Mouse (Mus musculus) heart, embryonic 14.5 days (tissue): ENCODE data around the gene Inka1. TPM values are rescaled to one million over a fixed set of nuclear protein-coding genes. Genes with fewer than 3 reads are reported as not detected.
A peak's percentile ranks its signal among the peaks of the same experiment; 100 is the strongest.

Source experiments
- ATAC-seq: fragments of 200-750 bp; cut with Nextera tagmentation; 2 replicates; pipeline ENCODE4 v1.8.0; 2017; ENCODE audit warnings: low read depth, moderate TSS enrichment; ENCODE audit not compliant: insufficient number of reproducible peaks, insufficient read depth, low FRiP score
- H3K27ac ChIP-seq, 2 experiments: fragments of 200-500 bp in 1 of 2; fragments of 300-500 bp in 1 of 2; sonication (generic) in 1 of 2; replicated peaks in 1 of 2; 2 replicates each; pipeline ENCODE4 v1.5.1; 2012 to 2014; ENCODE audit warnings: low read depth in 2 of 2, low read length in 2 of 2, control low read depth in 1 of 2, mild to moderate bottlenecking in 1 of 2, mixed read lengths in 1 of 2; ENCODE audit not compliant: control insufficient read depth in 1 of 2, insufficient read depth in 1 of 2
- H3K27me3 ChIP-seq: fragments of 300-500 bp; sonication (generic); 2 replicates; pipeline ENCODE4 v1.6.1; 2014; ENCODE audit warnings: mild to moderate bottlenecking, low read length, control low read depth; ENCODE audit not compliant: control insufficient read depth, insufficient read depth
- H3K36me3 ChIP-seq: fragments of 300-500 bp; sonication (generic); 2 replicates; pipeline ENCODE4 v1.6.1; 2014; ENCODE audit warnings: mild to moderate bottlenecking, control low read depth, low read length, mixed read lengths; ENCODE audit not compliant: control insufficient read depth, insufficient read depth
- H3K4me1 ChIP-seq, 2 experiments: fragments of 200-500 bp in 1 of 2; fragments of 300-500 bp in 1 of 2; sonication (generic) in 1 of 2; 2 replicates each; pipeline ENCODE4 v1.6.1; 2012 to 2014; ENCODE audit warnings: low read length in 2 of 2, control low read depth in 1 of 2, mixed read lengths in 1 of 2; ENCODE audit not compliant: control insufficient read depth in 2 of 2, insufficient read depth in 2 of 2
- H3K4me2 ChIP-seq: fragments of 300-500 bp; sonication (generic); 2 replicates; pipeline ENCODE4 v1.6.1; 2014; ENCODE audit warnings: mild to moderate bottlenecking, low read length
- H3K4me3 ChIP-seq, 2 experiments: fragments of 200-500 bp in 1 of 2; fragments of 300-500 bp in 1 of 2; sonication (generic) in 1 of 2; 2 replicates each; pipeline ENCODE4 v1.5.1; 2012 to 2014; ENCODE audit warnings: low read length in 2 of 2, mild to moderate bottlenecking in 2 of 2, control low read depth in 1 of 2, low read depth in 1 of 2, moderate library complexity in 1 of 2; ENCODE audit not compliant: control insufficient read depth in 1 of 2, insufficient read depth in 1 of 2
- H3K9ac ChIP-seq: fragments of 300-500 bp; sonication (generic); 2 replicates; pipeline ENCODE4 v1.6.1; 2014; ENCODE audit warnings: mild to moderate bottlenecking, low read length
- H3K9me3 ChIP-seq: fragments of 300-500 bp; sonication (generic); 2 replicates; pipeline ENCODE4 v1.6.1; 2016; ENCODE audit warnings: low read length, control low read depth; ENCODE audit not compliant: control insufficient read depth
- WGBS: fragments of 180-500 bp; shearing (Covaris S2); extraction: QIAGEN DNeasy Blood & Tissue Kit; methylation state at CpG from one replicate; pipeline ENCODE4 v1.1.7; 2014; 5-methylcytosine and 5-hydroxymethylcytosine counted together
- polyA plus RNA-seq: library from polyadenylated mRNA; unstranded; fragments of >200 nt; fragmentation: Nextera tagmentation; extraction: Ambion mirVana; gene quantifications from 2 replicates; pipeline ENCODE4 v1.2.1, GENCODE M21; 2014

Inka1 gene
- polyA plus RNA-seq, 1 experiment from 2014 or later, result 49.2 TPM

DNA sequence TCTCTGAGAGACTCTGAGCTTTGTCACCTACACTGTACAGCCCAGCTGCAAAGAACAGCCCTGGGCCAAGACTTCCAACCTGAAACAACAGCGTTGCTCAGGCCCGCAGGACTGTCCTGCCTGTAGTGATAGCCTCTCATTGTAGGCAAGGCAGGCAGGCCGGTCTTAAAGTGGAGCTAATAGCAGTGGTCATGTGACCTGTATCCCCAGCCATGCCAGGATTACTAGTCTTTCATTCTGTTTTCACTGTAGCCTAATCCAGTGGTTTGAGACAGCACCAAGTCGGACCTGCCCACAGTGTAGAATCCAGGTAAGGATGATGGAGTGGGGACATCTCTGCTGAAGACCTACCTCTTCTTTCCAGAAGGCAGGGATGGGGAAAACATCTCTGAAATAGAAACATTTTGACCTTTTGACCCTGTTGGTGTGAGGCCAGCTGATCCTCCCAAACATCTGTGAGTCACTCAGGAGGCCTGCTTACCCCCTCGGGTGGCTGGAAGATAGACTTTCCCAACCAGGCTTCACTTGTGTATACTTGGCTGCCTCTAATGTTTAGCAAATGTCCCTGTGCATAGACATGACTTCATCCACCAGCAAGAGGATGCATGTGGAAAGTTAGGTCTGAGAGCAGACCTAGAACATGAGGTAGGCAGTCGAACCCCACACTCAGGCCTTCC, 29.9 kb downstream of the Inka1 start:
- H3K4me1 ChIP-seq, result peaks cover 3 to 5% of the 10 kb centered on the region in 2 experiments; a peak in 2 of 4 replicates
- H3K36me3 ChIP-seq, result peaks cover 36% of the 10 kb centered on the region
- H3K9me3 ChIP-seq, result no peaks in the 10 kb centered on the region
- no peaks in the 10 kb centered on the region for H3K27me3 ChIP-seq
- H3K27ac ChIP-seq, result no peak overlapping the region
- ATAC-seq, result no peak
- 58% methylated on average over 6 of the region's 6 CpGs for WGBS
- no peak overlapping the region; the same call in 1 of the 2 replicates for H3K9ac ChIP-seq
- no peak overlapping the region for H3K4me3 ChIP-seq
- no peak overlapping the region for H3K4me2 ChIP-seq

DNA sequence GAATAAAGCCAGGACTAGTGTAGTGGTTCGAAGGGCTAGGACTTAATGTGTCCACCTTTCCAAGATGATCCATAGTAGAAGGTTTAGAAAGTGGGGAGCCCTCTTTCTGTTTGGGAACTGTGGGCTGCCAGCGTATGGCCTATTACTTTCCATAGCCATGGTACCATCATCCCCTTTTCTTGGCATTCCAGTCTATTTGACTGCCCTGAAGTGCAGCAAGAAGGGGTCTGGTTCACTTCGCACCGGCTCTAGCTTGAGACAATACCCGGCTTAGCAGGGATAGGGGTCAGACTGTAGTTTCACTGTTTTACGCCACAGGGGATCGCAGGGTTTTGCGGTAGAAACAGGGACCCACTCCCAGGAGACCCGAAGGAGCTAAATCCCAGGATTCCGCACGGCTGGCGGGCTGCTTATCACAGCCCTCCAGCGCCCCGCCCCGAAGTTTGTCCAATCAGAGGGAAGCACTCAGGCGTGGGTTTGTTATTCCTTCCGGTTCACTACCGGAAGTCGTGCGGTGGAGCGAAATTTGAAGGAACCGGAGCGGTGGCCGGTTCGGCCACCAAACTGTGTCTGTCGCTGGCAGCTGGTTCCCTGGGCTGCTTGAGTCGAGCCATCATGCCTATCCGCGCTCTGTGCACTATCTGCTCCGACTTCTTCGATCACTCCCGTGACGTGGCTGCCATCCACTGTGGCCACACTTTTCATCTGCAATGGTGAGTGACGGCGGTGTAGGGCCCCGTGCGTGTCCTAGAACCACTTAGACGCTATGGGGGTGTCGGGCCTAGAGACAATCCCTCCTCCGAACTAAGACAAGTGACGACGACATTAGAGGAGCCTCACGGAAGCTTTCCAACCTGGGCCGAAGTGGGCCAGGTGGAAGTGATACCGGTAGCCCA, 35.0 kb downstream of the Inka1 start:
- Histone ChIP-seq H3K4me1 (peaks cover 3 to 8% of the 10 kb centered on the region in 2 experiments; a peak in 2 of 4 replicates), H3K4me2 (peak overlapping the region; percentile 75), H3K4me3 (peak overlapping the region; percentile 69 to 97), H3K36me3 (no peaks in the 10 kb centered on the region), H3K27ac (peak overlapping the region; percentile 61 to 88; a peak in 3 of 4 replicates), H3K9me3 (no peaks in the 10 kb centered on the region), H3K27me3 (no peaks in the 10 kb centered on the region), H3K9ac (peak overlapping the region; percentile 76)
- WGBS, result 14% methylated on average over 45 of the region's 45 CpGs
- ATAC-seq, result peak; percentile 79; the same call in 1 of the 2 replicates

DNA sequence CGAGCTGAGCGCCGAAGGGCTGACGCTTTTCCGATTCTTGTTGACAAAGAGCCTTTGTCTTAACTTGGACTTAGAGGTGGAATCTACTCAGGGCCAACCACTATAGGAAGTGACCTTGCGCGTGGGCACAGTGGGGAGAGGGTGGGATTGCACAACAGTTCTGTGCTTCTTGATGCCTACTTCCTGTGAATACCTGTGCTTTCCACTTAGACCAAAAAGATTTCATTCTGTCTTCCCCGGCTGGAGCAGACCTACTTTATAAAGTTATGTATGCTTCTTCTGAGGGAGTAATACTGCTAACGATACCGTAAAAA, 35.8 kb downstream of the Inka1 start, which contains the start of gene Traip:
TSS of gene Traip (plus strand) at position 215 of the 314 bp plus-strand sequence.
- peak within 1 kb of the TSS; percentile 75 for H3K4me2 ChIP-seq
- no peaks in the 10 kb centered on the region for H3K27me3 ChIP-seq
- 90% methylated on average over 10 of the region's 10 CpGs for WGBS
- no peaks in the 10 kb centered on the region for H3K9me3 ChIP-seq
- H3K27ac ChIP-seq, result peak within 1 kb of the TSS; percentile 61 to 88; a peak in 3 of 4 replicates
- peak within 1 kb of the TSS; percentile 76 for H3K9ac ChIP-seq
- H3K4me3 ChIP-seq, result peak within 1 kb of the TSS; percentile 69 to 97
- peaks cover 3 to 8% of the 10 kb centered on the region in 2 experiments; a peak in 2 of 4 replicates for H3K4me1 ChIP-seq
- ATAC-seq, result no peak
- H3K36me3 ChIP-seq, result no peaks in the 10 kb centered on the region

DNA sequence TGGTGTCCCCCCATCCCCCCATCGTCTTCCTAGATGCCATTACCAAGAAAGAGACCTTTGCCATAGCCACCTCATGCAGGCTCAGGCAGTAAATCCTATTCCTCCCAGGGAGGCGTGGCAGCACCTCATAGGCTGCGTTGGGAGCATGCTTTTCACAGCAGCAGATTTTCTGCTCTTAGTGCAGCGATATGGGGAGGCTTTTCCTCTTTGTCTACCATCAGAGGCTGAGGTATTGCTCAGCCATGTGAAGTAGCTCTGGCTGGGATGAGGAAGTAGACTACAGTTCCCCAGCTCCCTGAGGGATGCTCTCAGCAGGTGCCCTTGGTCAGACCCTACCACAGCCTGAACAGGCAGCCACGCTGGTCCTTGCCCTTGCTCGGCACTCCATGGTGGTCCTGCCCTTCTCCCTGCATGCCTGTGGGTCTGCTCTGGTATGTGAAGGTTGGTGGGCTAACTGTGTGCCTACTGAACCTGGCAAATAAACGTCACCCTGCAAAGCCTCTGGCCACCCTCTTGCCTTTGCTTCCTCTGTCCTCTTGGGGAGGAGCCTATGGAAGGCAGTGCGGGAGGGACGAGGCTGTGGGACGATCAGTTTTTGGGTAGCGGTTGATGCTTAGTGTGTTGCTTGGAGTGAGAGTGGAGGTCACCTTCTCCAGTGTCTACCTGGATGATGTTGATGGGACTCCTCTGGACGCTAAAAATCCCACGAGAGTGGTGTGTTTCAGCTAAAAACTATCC, 36.3 kb downstream of the Inka1 start:
- WGBS, result 78% methylated on average over 13 of the region's 13 CpGs
- Histone ChIP-seq H3K9me3 (no peaks in the 10 kb centered on the region), H3K27ac (no peak overlapping the region), H3K27me3 (no peaks in the 10 kb centered on the region), H3K4me3 (no peak overlapping the region), H3K4me2 (no peak overlapping the region), H3K9ac (no peak overlapping the region), H3K36me3 (no peaks in the 10 kb centered on the region), H3K4me1 (peaks cover 3 to 8% of the 10 kb centered on the region in 2 experiments; a peak in 2 of 4 replicates)
- ATAC-seq, result no peak

DNA sequence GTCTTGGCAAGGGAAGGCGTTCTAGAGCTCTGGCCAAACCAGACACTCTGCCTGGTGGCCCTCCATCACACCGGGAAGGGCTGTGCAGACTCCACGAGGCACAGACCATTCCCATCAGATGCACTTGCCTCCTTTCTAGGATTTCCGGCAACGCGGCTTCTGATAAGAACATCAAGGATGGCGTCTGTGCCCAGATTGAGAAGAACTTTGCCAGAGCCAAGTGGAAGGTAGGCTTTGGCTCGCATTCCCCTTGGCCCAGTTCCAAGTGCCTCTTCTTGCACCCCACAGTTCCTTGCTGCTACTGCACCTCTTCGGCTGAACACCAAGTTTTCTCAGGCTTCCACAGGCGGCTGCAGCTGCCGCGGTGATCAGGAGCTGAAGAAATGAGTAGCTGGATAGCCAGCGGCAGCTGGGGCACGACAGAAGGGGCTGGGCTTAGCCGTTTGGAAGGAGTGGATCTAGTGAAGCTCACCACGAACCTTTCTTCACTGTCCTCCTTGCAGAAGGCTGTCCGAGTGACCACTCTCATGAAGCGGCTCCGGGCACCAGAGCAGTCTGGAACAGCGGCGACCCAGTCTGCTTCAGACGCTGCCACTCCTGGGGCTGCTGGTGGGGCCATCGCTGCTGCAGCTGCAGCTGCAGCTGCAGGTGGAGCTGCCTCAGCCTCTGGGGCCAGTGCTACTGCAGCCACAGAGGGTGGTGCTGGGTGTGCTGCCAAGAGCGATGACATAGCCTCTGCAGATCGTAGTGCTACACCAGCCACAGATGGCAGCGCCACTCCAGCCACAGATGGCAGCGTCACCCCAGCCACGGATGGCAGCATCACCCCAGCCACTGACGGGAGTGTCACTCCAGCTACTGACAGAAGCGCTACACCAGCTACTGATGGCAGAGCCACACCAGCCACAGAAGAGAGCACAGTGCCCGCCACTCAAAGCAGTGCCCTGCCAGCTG, 38.2 kb downstream of the Inka1 start:
- no peak overlapping the region for H3K4me3 ChIP-seq
- H3K9ac ChIP-seq, result no peak overlapping the region
- H3K4me1 ChIP-seq, result peaks cover 3 to 8% of the 10 kb centered on the region in 2 experiments; a peak in 2 of 4 replicates
- H3K27ac ChIP-seq, result no peak overlapping the region
- WGBS, result 82% methylated on average over 31 of the region's 31 CpGs
- no peaks in the 10 kb centered on the region for H3K27me3 ChIP-seq
- H3K36me3 ChIP-seq, result no peaks in the 10 kb centered on the region
- H3K9me3 ChIP-seq, result no peaks in the 10 kb centered on the region
- H3K4me2 ChIP-seq, result no peak overlapping the region
- no peak for ATAC-seq

DNA sequence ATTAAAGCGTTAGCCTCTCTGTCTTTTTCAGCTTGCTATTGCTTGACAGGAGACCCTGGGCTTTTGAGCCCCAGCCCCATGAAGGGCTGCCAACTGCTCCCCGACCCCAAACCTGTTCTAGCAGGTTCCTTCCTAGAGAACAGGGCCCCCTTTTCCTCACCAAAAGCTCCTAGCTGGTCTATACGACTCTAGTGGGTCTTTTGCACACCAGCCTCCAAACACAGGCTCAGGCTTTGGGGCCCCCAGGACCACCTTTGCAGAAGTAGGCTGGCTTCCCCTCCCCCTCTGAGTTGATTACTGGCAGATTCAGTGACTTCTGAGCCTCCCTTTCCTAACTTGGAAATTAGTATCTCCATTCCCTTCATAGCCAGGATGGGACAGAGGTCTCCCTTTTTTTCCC, 48.8 kb downstream of the Inka1 start:
- Histone ChIP-seq H3K4me1 (peaks cover 0 to 13% of the 10 kb centered on the region in 2 experiments; a peak in 2 of 4 replicates), H3K27ac (no peak overlapping the region), H3K9ac (no peak overlapping the region), H3K27me3 (peaks cover 47% of the 10 kb centered on the region), H3K9me3 (no peaks in the 10 kb centered on the region), H3K36me3 (no peaks in the 10 kb centered on the region), H3K4me3 (no peak overlapping the region), H3K4me2 (0 out of 2 replicates have a peak overlapping the region, but pooled peaks have one; percentile 90)
- ATAC-seq, result no peak
- 27% methylated on average over 3 of the region's 3 CpGs for WGBS
